Mouse (Mus musculus): ENCODE measurements around the gene Rab25.
"Not testable (repeated sequence)": the region's sequence is repeated elsewhere in the genome, so short reads cannot be mapped to it uniquely, and the experiment has no call there.

DNA sequence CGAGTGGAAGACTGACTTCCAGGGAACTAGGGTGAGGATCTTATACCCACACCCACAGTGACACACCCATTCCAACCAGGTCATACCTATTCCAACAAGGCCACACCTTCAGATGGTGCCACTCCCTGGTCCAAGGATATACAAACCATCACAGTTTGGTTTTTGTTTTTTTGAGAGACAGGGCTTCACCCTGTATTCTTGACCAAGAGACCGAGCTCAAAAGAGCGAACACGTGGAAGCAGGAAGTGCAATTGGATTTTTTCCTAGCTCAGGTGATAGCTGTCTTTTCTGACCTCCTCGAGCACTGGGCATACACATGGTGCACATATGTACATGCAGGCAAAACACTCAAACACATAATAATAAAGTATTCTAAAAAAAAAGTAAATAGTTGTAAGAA, 29.7 kb upstream of the Rab25 start:
- TF ChIP-seq POLR2A (IDR thresholded peaks at IDR 0.05; ENCODE audit: insufficient read depth, low read length); EP300 (IDR thresholded peaks at IDR 0.05; ENCODE audit: insufficient read depth, low read depth, low read length); CTCF (IDR thresholded peaks at IDR 0.05; ENCODE audit: low read depth, low read length): not testable (repeated sequence)

All from ES-Bruce4 (cell line).